Mouse (Mus musculus) E14TG2a.4 (cell line): ENCODE data around the gene Nipal3.

ENCODE experiments used
- CTCF ChIP-seq: conservative IDR thresholded peaks from 2 replicates; pipeline ENCODE4 v1.5.1; 2014; ENCODE audit warnings: low read length
- POU5F1 ChIP-seq: IDR thresholded peaks from 2 replicates; pipeline ENCODE4 v1.6.1; 2014; ENCODE audit warnings: low read length, borderline replicate concordance

GRCm38 (mm10) chr4:135485086-135485485 lies 9.8 kb downstream of the Nipal3 start:
- TF ChIP-seq CTCF, result no peak
- TF ChIP-seq POU5F1, result no peak
